Mouse (Mus musculus): ENCODE results near the gene Cand2. TPM values are rescaled to one million over a fixed set of nuclear protein-coding genes. Genes with fewer than 3 reads are reported as not detected.

The Cand2 gene
- polyA plus RNA-seq, 1 experiment from 2014 or later = 14.8 TPM

GRCm38 (mm10) chr6:115845006-115845405, 70.7 kb downstream of the Cand2 start:
- no peaks in the 10 kb centered on the region for H3K27me3 ChIP-seq
- H3K4me3 ChIP-seq = no peak overlapping the region
- H3K27ac ChIP-seq = no peak overlapping the region
- ATAC-seq (ENCODE audit: low FRiP score) = no peak
- H3K4me1 ChIP-seq (replicated peaks) = no peaks in the 10 kb centered on the region
- no peaks in the 10 kb centered on the region for H3K9me3 ChIP-seq
- H3K9ac ChIP-seq = no peak overlapping the region
- H3K36me3 ChIP-seq = peaks cover 45% of the 10 kb centered on the region
- no peak overlapping the region for H3K4me2 ChIP-seq
- WGBS = 95% methylated on average over 4 of the region's 4 CpGs

- 44% methylated on average over 8 of the region's 8 CpGs for WGBS
- Histone ChIP-seq H3K9ac (no peak overlapping the region), H3K27me3 (no peaks in the 10 kb centered on the region), H3K4me3 (no peak overlapping the region), H3K9me3 (no peaks in the 10 kb centered on the region), H3K36me3 (peaks cover 44% of the 10 kb centered on the region), H3K4me1 (replicated peaks) (peaks cover 2% of the 10 kb centered on the region), H3K4me2 (no peak overlapping the region), H3K27ac (no peak overlapping the region)
- ATAC-seq (ENCODE audit: low FRiP score) = no peak
Measured at GRCm38 (mm10) chr6:115846640-115847411, 72.5 kb downstream of the Cand2 start.

GRCm38 (mm10) chr6:115848598-115849304, 74.4 kb downstream of the Cand2 start:
- peaks cover 15% of the 10 kb centered on the region for H3K4me1 ChIP-seq (replicated peaks)
- ATAC-seq (ENCODE audit: low FRiP score) = no peak
- H3K36me3 ChIP-seq = peaks cover 30% of the 10 kb centered on the region
- H3K27me3 ChIP-seq = no peaks in the 10 kb centered on the region
- no peak overlapping the region for H3K27ac ChIP-seq
- no peak overlapping the region for H3K4me2 ChIP-seq
- H3K9ac ChIP-seq = peak overlapping the region; percentile 14; the same call in 1 of the 2 replicates
- H3K9me3 ChIP-seq = no peaks in the 10 kb centered on the region
- 94% methylated on average over 10 of the region's 10 CpGs for WGBS
- no peak overlapping the region for H3K4me3 ChIP-seq

GRCm38 (mm10) chr6:115852446-115853090, 78.2 kb downstream of the Cand2 start:
- Histone ChIP-seq H3K27ac (peak overlapping the region; percentile 83), H3K36me3 (peaks cover 17% of the 10 kb centered on the region), H3K4me1 (replicated peaks) (peaks cover 24% of the 10 kb centered on the region), H3K9ac (peak overlapping the region; percentile 75), H3K4me2 (peak overlapping the region; percentile 83), H3K9me3 (no peaks in the 10 kb centered on the region), H3K27me3 (no peaks in the 10 kb centered on the region), H3K4me3 (peak overlapping the region; percentile 57)
- WGBS = 4% methylated on average over 20 of the region's 20 CpGs
- ATAC-seq (ENCODE audit: low FRiP score) = no peak

GRCm38 (mm10) chr6:115853091-115853813, 78.9 kb downstream of the Cand2 start, which contains the start of the genes Mbd4 and Ift122:
TSS of gene Mbd4 (minus strand) at chr6:115853371.
TSS of gene Ift122 (plus strand) at chr6:115853470.
- Histone ChIP-seq H3K27me3 (no peaks in the 10 kb centered on the region), H3K4me2 (peak within 1 kb of the TSS; percentile 83), H3K9ac (peak within 1 kb of the TSS; percentile 75), H3K9me3 (no peaks in the 10 kb centered on the region), H3K27ac (peak within 1 kb of the TSS; percentile 86), H3K36me3 (peaks cover 15% of the 10 kb centered on the region), H3K4me3 (peak within 1 kb of the TSS; percentile 57), H3K4me1 (replicated peaks) (peaks cover 24% of the 10 kb centered on the region)
- ATAC-seq (ENCODE audit: low FRiP score) = peak; percentile 99
- under 1% methylated on average over 51 of the region's 51 CpGs for WGBS

- Histone ChIP-seq H3K4me2 (peak overlapping the region; percentile 60), H3K4me1 (replicated peaks) (peaks cover 25% of the 10 kb centered on the region), H3K27ac (peak overlapping the region; percentile 86), H3K4me3 (peak overlapping the region; percentile 57), H3K9ac (peak overlapping the region; percentile 68), H3K36me3 (peaks cover 8% of the 10 kb centered on the region; the same call in 1 of the 2 replicates), H3K27me3 (no peaks in the 10 kb centered on the region), H3K9me3 (no peaks in the 10 kb centered on the region)
- ATAC-seq (ENCODE audit: low FRiP score) = no peak
- 47% methylated on average over 7 of the region's 7 CpGs for WGBS
Measured at GRCm38 (mm10) chr6:115853985-115854384, 79.6 kb downstream of the Cand2 start.

GRCm38 (mm10) chr6:115854432-115854831, 80.1 kb downstream of the Cand2 start:
- Histone ChIP-seq H3K4me3 (no peak overlapping the region), H3K27me3 (no peaks in the 10 kb centered on the region), H3K9ac (no peak overlapping the region), H3K9me3 (no peaks in the 10 kb centered on the region), H3K4me1 (replicated peaks) (peaks cover 29% of the 10 kb centered on the region), H3K36me3 (peaks cover 4% of the 10 kb centered on the region; the same call in 1 of the 2 replicates), H3K27ac (no peak overlapping the region), H3K4me2 (no peak overlapping the region)
- ATAC-seq (ENCODE audit: low FRiP score) = no peak
- 73% methylated on average over 2 of the region's 2 CpGs for whole genome bisulfite sequencing

Small RNA genes within 50 kb of the gene (microRNA-seq; reads per million reads assigned to microRNA genes)
- gene Mir7660 = not detected

Other genes starting within 250 kb of the Cand2 start
- gene Tsen2, start 229.9 kb upstream of the Cand2 start, polyA plus RNA-seq (2015; fragmentation: Nextera tagmentation; extraction: Ambion mirVana) = 30.1 and 33.4 TPM in 2 replicates
- 0.26 and 0.63 TPM in 2 replicates for gene Mkrn2os, start 182.0 kb upstream of the Cand2 start, polyA plus RNA-seq (2015; fragmentation: Nextera tagmentation; extraction: Ambion mirVana)
- 30.2 and 36.7 TPM in 2 replicates for gene Mkrn2, start 172.6 kb upstream of the Cand2 start, polyA plus RNA-seq (2015; fragmentation: Nextera tagmentation; extraction: Ambion mirVana)
- gene Raf1, start 97.9 kb upstream of the Cand2 start, polyA plus RNA-seq (2015; fragmentation: Nextera tagmentation; extraction: Ambion mirVana) = 147 and 149 TPM in 2 replicates
- 1.6 and 1.7 TPM in 2 replicates for gene Tmem40, start 12.1 kb upstream of the Cand2 start, polyA plus RNA-seq (2015; fragmentation: Nextera tagmentation; extraction: Ambion mirVana)
- 1,291 and 1,358 TPM in 2 replicates for gene Rpl32, start 34.2 kb downstream of the Cand2 start, polyA plus RNA-seq (2015; fragmentation: Nextera tagmentation; extraction: Ambion mirVana)
- gene Efcab12, start 63.9 kb downstream of the Cand2 start, polyA plus RNA-seq (2015; fragmentation: Nextera tagmentation; extraction: Ambion mirVana) = 3.0 and 3.4 TPM in 2 replicates
- 10.7 and 13.3 TPM in 2 replicates for gene Mbd4, start 78.8 kb downstream of the Cand2 start, polyA plus RNA-seq (2015; fragmentation: Nextera tagmentation; extraction: Ambion mirVana)
- 25.3 and 27.7 TPM in 2 replicates for gene Ift122, start 78.9 kb downstream of the Cand2 start, polyA plus RNA-seq (2015; fragmentation: Nextera tagmentation; extraction: Ambion mirVana)
- 0.21 and 0.58 TPM in 2 replicates for gene Rho, start 157.2 kb downstream of the Cand2 start, polyA plus RNA-seq (2015; fragmentation: Nextera tagmentation; extraction: Ambion mirVana)
- gene H1foo, start 170.4 kb downstream of the Cand2 start, polyA plus RNA-seq (2015; fragmentation: Nextera tagmentation; extraction: Ambion mirVana) = not detected in 2 replicates
- 9.1 and 11.3 TPM in 2 replicates for gene Plxnd1, start 220.5 kb downstream of the Cand2 start, polyA plus RNA-seq (2015; fragmentation: Nextera tagmentation; extraction: Ambion mirVana)